Mouse (Mus musculus): ENCODE measurements at regions not wholly inside any gene's neighbourhood (a gene's known extent, or its start where the extent isn't known, plus 50 kb on each side); places are given as distances from the start of the nearest gene placed in this dataset.

GRCm38 (mm10) chr1:124652251-124652861 lies 607.0 kb upstream of the Dpp10 start:
- peak in 1 of 2 experiments; percentile 2 for DNase-seq

GRCm38 (mm10) chr1:124635246-124635768 lies 589.9 kb upstream of the Dpp10 start:
- DNase-seq, result no peak

DNA sequence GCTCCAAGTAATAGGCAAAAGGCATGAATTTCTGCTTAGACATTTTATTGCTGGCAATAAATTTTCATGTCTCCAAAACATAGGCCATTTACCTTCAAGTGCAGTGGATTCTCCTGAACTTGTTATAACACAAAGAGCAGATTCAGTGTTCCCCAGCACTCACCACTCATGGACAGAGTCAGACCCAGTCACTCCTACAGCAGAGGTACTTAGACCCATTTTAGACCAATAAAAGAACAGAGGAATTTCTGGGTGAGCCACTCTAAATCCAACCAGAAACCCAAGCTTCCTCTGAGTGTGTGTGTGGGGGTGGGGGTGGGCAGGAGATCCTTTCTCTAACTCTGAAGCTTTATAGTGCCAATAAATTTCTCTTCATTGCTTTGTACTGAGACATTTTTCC lies 584.7 kb upstream of the Dpp10 start:
- no peak for DNase-seq

GRCm38 (mm10) chr1:124584620-124585019 lies 539.3 kb upstream of the Dpp10 start:
- no peak for DNase-seq

Measured in cerebellum, adult 18-20 months (tissue).